Mouse (Mus musculus): ENCODE results near the gene Ppp2r2c. TPM values are rescaled to one million over a fixed set of nuclear protein-coding genes. Genes with fewer than 3 reads are reported as not detected.

The Ppp2r2c gene
- polyA plus RNA-seq, 1 experiment: 0.60 TPM

- H3K4me1 ChIP-seq (ENCODE audit: control insufficient read depth, insufficient read depth, low read length): no peaks in the 10 kb centered on the region
- H3K4me3 ChIP-seq (replicated peaks; ENCODE audit: control insufficient read depth, low read depth, low read length): no peak overlapping the region
- 73% methylated on average over 5 of the region's 5 CpGs for WGBS
- H3K27ac ChIP-seq (ENCODE audit: control insufficient read depth, insufficient read depth, low read depth, low read length, poor library complexity): no peak overlapping the region
- TF ChIP-seq POLR2A (IDR thresholded peaks at IDR 0.05; ENCODE audit: borderline replicate concordance, control insufficient read depth, low read depth, low read length) (no peak), CTCF (IDR thresholded peaks at IDR 0.05; ENCODE audit: control insufficient read depth, insufficient read depth, low read length) (no peak)
Measured at GRCm38 (mm10) chr5:36857546-36857945, 10.8 kb upstream of the Ppp2r2c start.

DNA sequence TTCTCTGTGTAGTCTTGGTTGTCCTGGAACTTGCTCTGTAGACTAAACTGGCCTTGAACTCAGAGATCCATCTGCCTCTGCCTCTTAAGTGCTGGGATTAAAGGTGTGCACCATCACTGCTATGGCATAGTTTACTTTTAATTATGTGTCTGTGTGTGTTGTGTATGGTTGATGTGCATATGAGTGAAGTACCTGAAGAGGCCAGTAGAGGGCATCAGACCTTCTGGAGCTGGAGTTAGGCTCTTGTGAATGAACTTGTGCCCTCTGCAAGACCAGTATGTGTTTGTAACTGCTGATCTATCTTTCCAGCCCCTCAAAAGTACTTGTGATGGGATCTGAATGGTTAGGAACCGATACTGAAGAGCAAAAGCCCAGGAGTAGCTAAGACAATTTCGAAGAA, 7.2 kb upstream of the Ppp2r2c start:
- H3K4me3 ChIP-seq (replicated peaks; ENCODE audit: control insufficient read depth, low read depth, low read length): no peak overlapping the region
- no peaks in the 10 kb centered on the region for H3K4me1 ChIP-seq (ENCODE audit: control insufficient read depth, insufficient read depth, low read length)
- no peak for TF ChIP-seq POLR2A (IDR thresholded peaks at IDR 0.05; ENCODE audit: borderline replicate concordance, control insufficient read depth, low read depth, low read length)
- no peak for TF ChIP-seq CTCF (IDR thresholded peaks at IDR 0.05; ENCODE audit: control insufficient read depth, insufficient read depth, low read length)
- WGBS: 74% methylated on average over 2 of the region's 2 CpGs
- no peak overlapping the region for H3K27ac ChIP-seq (ENCODE audit: control insufficient read depth, insufficient read depth, low read depth, low read length, poor library complexity)

- TF ChIP-seq CTCF (IDR thresholded peaks at IDR 0.05; ENCODE audit: control insufficient read depth, insufficient read depth, low read length) (no peak), POLR2A (IDR thresholded peaks at IDR 0.05; ENCODE audit: borderline replicate concordance, control insufficient read depth, low read depth, low read length) (no peak)
- Histone ChIP-seq H3K4me3 (replicated peaks; ENCODE audit: control insufficient read depth, low read depth, low read length) (no peak overlapping the region), H3K27ac (ENCODE audit: control insufficient read depth, insufficient read depth, low read depth, low read length, poor library complexity) (no peak overlapping the region), H3K4me1 (ENCODE audit: control insufficient read depth, insufficient read depth, low read length) (no peaks in the 10 kb centered on the region)
- 66% methylated on average over 7 of the region's 7 CpGs for WGBS
Measured at GRCm38 (mm10) chr5:36866701-36867250, 1.5 kb upstream of the Ppp2r2c start.

DNA sequence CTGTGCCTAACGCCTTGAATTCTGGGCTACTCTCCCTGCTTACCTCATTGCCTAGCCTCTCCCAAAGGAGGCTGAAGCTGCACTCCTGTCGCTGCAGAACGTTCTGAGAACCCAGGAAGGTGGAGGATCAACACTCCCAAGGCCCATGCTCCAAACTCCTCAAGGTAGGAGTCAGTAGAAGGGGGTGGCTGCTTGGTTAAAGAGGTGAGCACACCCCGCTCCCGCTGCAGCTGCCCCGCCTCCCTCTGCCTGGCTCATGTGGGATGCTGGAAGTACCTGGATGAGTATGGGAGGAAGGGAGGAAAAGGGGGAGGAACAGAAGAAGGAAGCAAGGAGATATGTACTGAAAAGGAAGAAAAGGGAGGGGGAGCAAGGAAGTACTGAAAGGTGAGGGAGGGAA, 752 bp upstream of the Ppp2r2c start:
- no peak overlapping the region for H3K27ac ChIP-seq (ENCODE audit: control insufficient read depth, insufficient read depth, low read depth, low read length, poor library complexity)
- 10% methylated on average over 6 of the region's 6 CpGs for WGBS

DNA sequence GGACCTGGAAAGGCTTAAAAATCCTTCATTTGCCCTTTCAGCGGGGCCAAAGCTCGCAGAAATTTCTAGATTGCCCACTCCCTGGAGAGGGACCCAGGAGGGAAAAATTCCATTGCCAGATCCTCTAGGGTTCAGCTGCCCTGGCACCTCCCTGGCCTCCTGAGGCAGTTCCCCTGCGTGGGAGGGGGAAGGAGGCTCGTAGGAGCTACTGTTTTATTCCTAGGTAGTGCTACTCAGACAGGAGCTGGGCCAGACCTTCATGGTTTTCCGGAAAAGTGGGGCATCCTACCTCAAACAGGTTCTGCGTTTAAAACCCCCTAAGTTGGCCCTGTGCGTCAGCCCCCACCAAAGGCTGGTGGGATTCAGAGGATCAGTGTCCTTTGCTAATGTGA, 869 bp downstream of the Ppp2r2c start:
- no peak overlapping the region for H3K27ac ChIP-seq (ENCODE audit: control insufficient read depth, insufficient read depth, low read depth, low read length, poor library complexity)
- 6% methylated on average over 7 of the region's 7 CpGs for WGBS
- no peaks in the 10 kb centered on the region for H3K4me1 ChIP-seq (ENCODE audit: control insufficient read depth, insufficient read depth, low read length)
- TF ChIP-seq POLR2A (IDR thresholded peaks at IDR 0.05; ENCODE audit: borderline replicate concordance, control insufficient read depth, low read depth, low read length) (no peak), CTCF (IDR thresholded peaks at IDR 0.05; ENCODE audit: control insufficient read depth, insufficient read depth, low read length) (no peak)
- no peak overlapping the region for H3K4me3 ChIP-seq (replicated peaks; ENCODE audit: control insufficient read depth, low read depth, low read length)

More for the DNA sequence above, 752 bp upstream of the Ppp2r2c start:
- no peak overlapping the region for H3K4me3 ChIP-seq (replicated peaks; ENCODE audit: control insufficient read depth, low read depth, low read length)
- no peak for TF ChIP-seq CTCF (IDR thresholded peaks at IDR 0.05; ENCODE audit: control insufficient read depth, insufficient read depth, low read length)
- no peak for TF ChIP-seq POLR2A (IDR thresholded peaks at IDR 0.05; ENCODE audit: borderline replicate concordance, control insufficient read depth, low read depth, low read length)
- no peaks in the 10 kb centered on the region for H3K4me1 ChIP-seq (ENCODE audit: control insufficient read depth, insufficient read depth, low read length)

DNA sequence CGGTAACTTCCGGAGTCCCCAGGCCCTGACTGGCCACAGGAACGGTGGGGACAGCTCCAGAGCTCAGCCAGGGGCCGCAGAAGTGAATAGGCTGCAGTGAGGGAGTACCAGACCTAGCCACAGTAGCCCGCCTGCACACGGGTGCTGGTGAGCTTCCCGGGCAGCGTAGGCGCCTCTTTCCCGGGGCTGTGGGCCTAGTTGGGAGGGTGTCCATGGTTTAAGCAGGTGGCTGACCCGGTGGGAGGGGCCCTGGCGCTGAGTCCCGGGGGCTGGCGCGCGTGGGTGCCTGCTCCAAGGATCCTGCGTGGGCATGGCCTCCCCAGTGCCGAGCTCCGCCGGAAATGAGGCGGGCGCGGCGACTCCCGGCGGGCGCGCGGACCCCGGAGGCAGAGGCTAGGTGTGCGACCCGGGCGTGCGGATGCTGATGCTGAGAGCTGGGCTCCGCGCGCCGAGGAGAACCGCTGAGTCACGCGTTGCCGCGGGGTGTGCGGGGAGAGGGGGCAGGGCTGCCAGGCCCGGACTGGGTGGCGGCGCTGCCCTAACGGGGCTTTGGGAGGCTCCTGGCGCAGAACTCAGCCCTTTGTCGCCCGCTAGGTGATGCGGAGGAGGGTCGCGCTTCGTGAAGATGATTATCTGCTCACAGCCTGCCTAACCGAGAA, 1.4 kb downstream of the Ppp2r2c start:
- WGBS: 3% methylated on average over 56 of the region's 56 CpGs
- Histone ChIP-seq H3K4me1 (ENCODE audit: control insufficient read depth, insufficient read depth, low read length) (no peaks in the 10 kb centered on the region), H3K27ac (ENCODE audit: control insufficient read depth, insufficient read depth, low read depth, low read length, poor library complexity) (no peak overlapping the region), H3K4me3 (replicated peaks; ENCODE audit: control insufficient read depth, low read depth, low read length) (no peak overlapping the region)
- TF ChIP-seq POLR2A (IDR thresholded peaks at IDR 0.05; ENCODE audit: borderline replicate concordance, control insufficient read depth, low read depth, low read length) (no peak), CTCF (IDR thresholded peaks at IDR 0.05; ENCODE audit: control insufficient read depth, insufficient read depth, low read length) (no peak)

GRCm38 (mm10) chr5:36870916-36871315, 2.6 kb downstream of the Ppp2r2c start:
- 82% methylated on average over 6 of the region's 6 CpGs for WGBS
- Histone ChIP-seq H3K4me1 (ENCODE audit: control insufficient read depth, insufficient read depth, low read length) (no peaks in the 10 kb centered on the region), H3K4me3 (replicated peaks; ENCODE audit: control insufficient read depth, low read depth, low read length) (no peak overlapping the region), H3K27ac (ENCODE audit: control insufficient read depth, insufficient read depth, low read depth, low read length, poor library complexity) (no peak overlapping the region)
- no peak for TF ChIP-seq CTCF (IDR thresholded peaks at IDR 0.05; ENCODE audit: control insufficient read depth, insufficient read depth, low read length)
- TF ChIP-seq POLR2A (IDR thresholded peaks at IDR 0.05; ENCODE audit: borderline replicate concordance, control insufficient read depth, low read depth, low read length): no peak

GRCm38 (mm10) chr5:36875956-36876355, 7.6 kb downstream of the Ppp2r2c start:
- Histone ChIP-seq H3K27ac (ENCODE audit: control insufficient read depth, insufficient read depth, low read depth, low read length, poor library complexity) (no peak overlapping the region), H3K4me1 (ENCODE audit: control insufficient read depth, insufficient read depth, low read length) (no peaks in the 10 kb centered on the region), H3K4me3 (replicated peaks; ENCODE audit: control insufficient read depth, low read depth, low read length) (no peak overlapping the region)
- 64% methylated on average over 4 of the region's 4 CpGs for WGBS
- TF ChIP-seq CTCF (IDR thresholded peaks at IDR 0.05; ENCODE audit: control insufficient read depth, insufficient read depth, low read length): no peak
- no peak for TF ChIP-seq POLR2A (IDR thresholded peaks at IDR 0.05; ENCODE audit: borderline replicate concordance, control insufficient read depth, low read depth, low read length)
